ENCODE assay signal across 25 mouse cellular contexts in the genomic region with DNA sequence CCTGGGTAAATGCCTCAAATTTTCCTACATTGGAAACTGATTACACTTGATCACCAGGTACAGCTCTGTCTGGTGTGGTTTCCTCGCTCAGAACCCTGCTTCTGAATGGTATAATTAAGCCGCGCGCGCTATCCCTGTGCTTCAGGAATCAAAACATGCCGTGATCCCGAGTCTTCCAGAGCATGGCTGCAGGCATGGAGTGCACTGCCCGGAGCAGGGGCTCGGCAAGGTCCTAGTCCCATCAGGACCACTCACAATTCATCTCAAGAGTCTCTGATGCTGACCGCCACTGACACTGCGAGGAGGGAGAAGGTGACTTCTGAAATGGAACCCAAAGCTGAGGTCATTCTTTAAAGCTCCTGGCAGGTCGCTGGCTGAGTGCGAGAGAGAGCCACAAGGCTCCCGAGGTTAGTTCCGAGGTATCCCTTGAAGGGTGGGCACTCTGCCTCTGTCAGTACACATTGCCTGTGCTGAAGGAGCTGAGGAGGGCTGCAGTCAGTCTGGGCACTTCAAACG.
DNase-seq lines count a peak whose midpoint lies in the region; ATAC-seq lines count a peak whose summit lies in the region.
"Had no signal": no experiment of that assay in that cellular context is flagged by ENCODE, and none has a peak within 500 bp of the region (broad histone marks: within the 10 kb centered on the region; RNA-seq: fewer than 3 reads in every experiment).

No protein-coding gene starts in this region.

- WGBS in hindbrain, embryonic 10.5 days, result 87% methylated on average over 16 of the region's 16 CpGs
- 78% methylated on average over 16 of the region's 16 CpGs for WGBS in hindbrain, embryonic 16.5 days
- WGBS in midbrain, embryonic 10.5 days, result 88% methylated on average over 16 of the region's 16 CpGs
- WGBS in midbrain, embryonic 11.5 days, result 81% methylated on average over 16 of the region's 16 CpGs

- intact Hi-C loops in gastrocnemius, postnatal 36 days (cut with DNase I), result no loop called here

- no peak overlapping the region for H3K4me3 ChIP-seq in hindbrain, embryonic 10.5 days
- H3K4me3 ChIP-seq in hindbrain, embryonic 16.5 days (ENCODE audit: low read length), result no peak overlapping the region
- H3K4me3 ChIP-seq in midbrain, embryonic 10.5 days, result no peak overlapping the region
- no peak overlapping the region for H3K4me3 ChIP-seq in midbrain, embryonic 11.5 days (ENCODE audit: low read depth, low read length)
- H3K4me3 ChIP-seq: forebrain, embryonic 10.5 days; forebrain, embryonic 13.5 days; heart, adult 2 months; heart, embryonic 12.5 days; heart, embryonic 15.5 days; intestine, embryonic 15.5 days had no signal

- H3K9ac ChIP-seq in hindbrain, embryonic 16.5 days (ENCODE audit: low read depth, low read length), result no peak overlapping the region
- no peak overlapping the region for H3K9ac ChIP-seq in midbrain, embryonic 11.5 days (ENCODE audit: low read length)
- H3K9ac ChIP-seq: forebrain, embryonic 13.5 days; heart, embryonic 12.5 days; heart, embryonic 15.5 days; hindbrain, embryonic 14.5 days; intestine, embryonic 15.5 days had no signal

- no peak for DNase-seq in hindbrain, embryonic 10.5 days (ENCODE audit: low spot score)
- no peak for DNase-seq in midbrain, embryonic 10.5 days (ENCODE audit: low spot score)
- no peak for DNase-seq in midbrain, embryonic 11.5 days (ENCODE audit: low spot score, missing footprints)
- DNase-seq in testis, postnatal 14 days (ENCODE audit: low spot score), result peak; percentile 1
- no peak for DNase-seq in testis, postnatal 10 days (ENCODE audit: low spot score)
- DNase-seq in gastrocnemius, postnatal 36 days, result no peak
- DNase-seq: adrenal gland, adult 8-10 months; adrenal gland, postnatal 25 days; cerebellum, adult 18-20 months; cerebellum, adult 9-10 months; cerebellum, postnatal 14 days; gastrocnemius, postnatal 10 days; heart, adult 2 months; heart, postnatal 10 days; heart, postnatal 36 days had no signal

- 0 out of 2 replicates have a peak overlapping the region, but pooled peaks have one; percentile 1 for H3K27ac ChIP-seq in hindbrain, embryonic 10.5 days
- no peak overlapping the region for H3K27ac ChIP-seq in hindbrain, embryonic 16.5 days (ENCODE audit: low read depth, low read length)
- H3K27ac ChIP-seq in midbrain, embryonic 10.5 days (replicated peaks), result 0 out of 2 replicates have a peak overlapping the region, but pooled peaks have one; percentile 2
- H3K27ac ChIP-seq in midbrain, embryonic 11.5 days (ENCODE audit: low read depth, low read length), result no peak overlapping the region
- H3K27ac ChIP-seq: forebrain, embryonic 10.5 days; forebrain, embryonic 13.5 days; heart, adult 2 months; heart, embryonic 15.5 days; hindbrain, embryonic 14.5 days; intestine, embryonic 15.5 days had no signal

- H3K36me3 ChIP-seq in hindbrain, embryonic 10.5 days, result no peaks in the 10 kb centered on the region
- H3K36me3 ChIP-seq in hindbrain, embryonic 16.5 days (ENCODE audit: control insufficient read depth, insufficient read depth, low read length), result no peaks in the 10 kb centered on the region
- no peaks in the 10 kb centered on the region for H3K36me3 ChIP-seq in midbrain, embryonic 10.5 days
- H3K36me3 ChIP-seq in midbrain, embryonic 11.5 days (ENCODE audit: control insufficient read depth, insufficient read depth, low read length), result no peaks in the 10 kb centered on the region
- H3K36me3 ChIP-seq: forebrain, embryonic 10.5 days; heart, embryonic 15.5 days; intestine, embryonic 15.5 days had no signal

- H3K4me1 ChIP-seq in hindbrain, embryonic 10.5 days (replicated peaks), result peaks cover 22% of the 10 kb centered on the region
- no peaks in the 10 kb centered on the region for H3K4me1 ChIP-seq in hindbrain, embryonic 16.5 days (ENCODE audit: control insufficient read depth, insufficient read depth, low read depth, low read length)
- H3K4me1 ChIP-seq in midbrain, embryonic 10.5 days, result peaks cover 11% of the 10 kb centered on the region
- H3K4me1 ChIP-seq in midbrain, embryonic 11.5 days (ENCODE audit: control insufficient read depth, insufficient read depth, low read length), result peaks cover 8% of the 10 kb centered on the region
- H3K4me1 ChIP-seq: heart, embryonic 12.5 days; heart, embryonic 15.5 days; intestine, embryonic 15.5 days had no signal

- no peaks in the 10 kb centered on the region; the same call in 1 of the 2 replicates for H3K27me3 ChIP-seq in hindbrain, embryonic 10.5 days (ENCODE audit: insufficient read depth, poor library complexity, severe bottlenecking)
- H3K27me3 ChIP-seq in hindbrain, embryonic 16.5 days (replicated peaks; ENCODE audit: control insufficient read depth, insufficient read depth, low read length), result no peaks in the 10 kb centered on the region
- no peaks in the 10 kb centered on the region for H3K27me3 ChIP-seq in midbrain, embryonic 10.5 days (ENCODE audit: low read depth, poor library complexity, severe bottlenecking)
- no peaks in the 10 kb centered on the region for H3K27me3 ChIP-seq in midbrain, embryonic 11.5 days (ENCODE audit: control insufficient read depth, insufficient read depth, low read length)
- H3K27me3 ChIP-seq: forebrain, embryonic 13.5 days; heart, embryonic 12.5 days; heart, embryonic 15.5 days; intestine, embryonic 15.5 days had no signal

- no peak for ATAC-seq in hindbrain, embryonic 16.5 days
- no peak for ATAC-seq in midbrain, embryonic 11.5 days (ENCODE audit: low FRiP score)
- ATAC-seq: activated CD4-positive, CD25-positive, alpha-beta regulatory T cell, adult 4 months; CD4-positive, CD25-positive, alpha-beta regulatory T cell, adult 4 months; forebrain, embryonic 13.5 days; forebrain, embryonic 16.5 days; intestine, embryonic 15.5 days had no signal

- H3K4me2 ChIP-seq in hindbrain, embryonic 16.5 days (ENCODE audit: low read length), result no peak overlapping the region
- no peak overlapping the region for H3K4me2 ChIP-seq in midbrain, embryonic 11.5 days
- H3K4me2 ChIP-seq: forebrain, embryonic 13.5 days; heart, embryonic 12.5 days; heart, embryonic 15.5 days; hindbrain, embryonic 14.5 days; intestine, embryonic 15.5 days had no signal

- H3K9me3 ChIP-seq in hindbrain, embryonic 10.5 days, result no peaks in the 10 kb centered on the region
- no peaks in the 10 kb centered on the region for H3K9me3 ChIP-seq in hindbrain, embryonic 16.5 days (ENCODE audit: control insufficient read depth, low read length)
- no peaks in the 10 kb centered on the region for H3K9me3 ChIP-seq in midbrain, embryonic 10.5 days (replicated peaks)
- H3K9me3 ChIP-seq in midbrain, embryonic 11.5 days (ENCODE audit: control insufficient read depth, low read length), result no peaks in the 10 kb centered on the region
- H3K9me3 ChIP-seq: forebrain, embryonic 10.5 days; forebrain, embryonic 13.5 days; heart, embryonic 12.5 days; heart, embryonic 15.5 days; intestine, embryonic 15.5 days had no signal

Comparison
In these comparisons a context has a peak if more than half of its experiments do, and no peak if none do; other contexts are left out.
1. H3K27ac ChIP-seq: peak in hindbrain, embryonic 10.5 days (single experiment) and midbrain, embryonic 10.5 days (single experiment); none in hindbrain, embryonic 16.5 days (single experiment) and midbrain, embryonic 11.5 days (single experiment).